Mouse (Mus musculus) T-cell, adult 2 months (primary cell): Measurements from ENCODE around the gene Rab24.
A peak's percentile ranks its signal among the peaks of the same experiment; 100 is the strongest.

Experiments used
- DNase-seq: peaks from one replicate; pipeline ENCODE4 v3.0.0; 2022; ENCODE audit warnings: low spot score

The Rab24 gene

GRCm38 (mm10) chr13:55321434-55322129 is at the start of gene Rab24:
Gene Rab24, minus strand, starts transcription at chr13:55321946.
- peak; percentile 89 for DNase-seq

GRCm38 (mm10) chr13:55371007-55371681 is 49.4 kb upstream of the Rab24 start:
- DNase-seq: no peak

GRCm38 (mm10) chr13:55370234-55370633 is 48.5 kb upstream of the Rab24 start:
- DNase-seq: no peak

- DNase-seq: peak; percentile 79
Observed at GRCm38 (mm10) chr13:55369531-55370114, 47.9 kb upstream of the Rab24 start, which contains the start of gene Rgs14. Gene Rgs14, plus strand, starts transcription at chr13:55369732.

- no peak for DNase-seq
Observed at GRCm38 (mm10) chr13:55368401-55368800, 46.7 kb upstream of the Rab24 start.

GRCm38 (mm10) chr13:55362453-55363060 is 40.8 kb upstream of the Rab24 start, which contains the start of gene Lman2:
Gene Lman2, minus strand, starts transcription at chr13:55362783.
- peak; percentile 93 for DNase-seq

- DNase-seq: peak; percentile 33
Observed at GRCm38 (mm10) chr13:55361974-55362452, 40.3 kb upstream of the Rab24 start.

GRCm38 (mm10) chr13:55361145-55361544 is 39.4 kb upstream of the Rab24 start:
- DNase-seq: no peak

- DNase-seq: no peak
Observed at GRCm38 (mm10) chr13:55346745-55347144, 25.0 kb upstream of the Rab24 start.

- no peak for DNase-seq
Observed at GRCm38 (mm10) chr13:55344286-55344685, 22.5 kb upstream of the Rab24 start.

- DNase-seq: no peak
Observed at GRCm38 (mm10) chr13:55342469-55342868, 20.7 kb upstream of the Rab24 start.

- no peak for DNase-seq
Observed at GRCm38 (mm10) chr13:55339259-55339658, 17.5 kb upstream of the Rab24 start.

- DNase-seq: no peak
Observed at GRCm38 (mm10) chr13:55338131-55339054, 16.6 kb upstream of the Rab24 start.

GRCm38 (mm10) chr13:55337341-55337975 is 15.7 kb upstream of the Rab24 start:
- no peak for DNase-seq

GRCm38 (mm10) chr13:55335701-55336100 is 14.0 kb upstream of the Rab24 start:
- no peak for DNase-seq

GRCm38 (mm10) chr13:55332331-55332730 is 10.6 kb upstream of the Rab24 start:
- no peak for DNase-seq

GRCm38 (mm10) chr13:55330567-55331400 is 9.0 kb upstream of the Rab24 start:
- DNase-seq: no peak

- peak; percentile 81 for DNase-seq
Observed at GRCm38 (mm10) chr13:55329683-55330566, 8.2 kb upstream of the Rab24 start, which contains the start of gene Mxd3. Gene Mxd3, minus strand, starts transcription at chr13:55329823.
